15 mouse cellular contexts compared by ENCODE assay signal in genomic region chr13:21414231-21415212, GRCm38 (mm10). TPM values are rescaled to one million over a fixed set of nuclear protein-coding genes. Genes with fewer than 3 reads are reported as not detected.
DNase-seq lines count a peak whose midpoint lies in the region; ATAC-seq and TF ChIP-seq lines count a peak whose summit lies in the region.
"Had no signal": no experiment of that assay in that cellular context is flagged by ENCODE, and none has a peak within 500 bp of the region (broad histone marks: within the 10 kb centered on the region; RNA-seq: fewer than 3 reads in every experiment).

No protein-coding gene starts in this region.

- peak overlapping the region; percentile 59 for H3K27ac ChIP-seq in heart, embryonic 13.5 days (replicated peaks)
- H3K27ac ChIP-seq in liver, embryonic 12.5 days: peak overlapping the region; percentile 97
- peak overlapping the region; percentile 61 for H3K27ac ChIP-seq in stomach, postnatal 0 days (replicated peaks)
- H3K27ac ChIP-seq: embryonic facial prominence, embryonic 15.5 days; hindbrain, embryonic 14.5 days; left cerebral cortex, adult 2 months had no signal

- 43% methylated on average over 14 of the region's 15 CpGs for WGBS in heart, embryonic 13.5 days
- 31% methylated on average over 14 of the region's 15 CpGs for WGBS in liver, embryonic 12.5 days (ENCODE audit: insufficient replicate concordance)
- WGBS in stomach, postnatal 0 days: 43% methylated on average over 15 of the region's 15 CpGs

- no peak for ATAC-seq in heart, embryonic 13.5 days (ENCODE audit: extremely low read depth, insufficient number of reproducible peaks, low FRiP score, low TSS enrichment)
- peak; percentile 81 for ATAC-seq in liver, embryonic 12.5 days
- peak; percentile 81 for ATAC-seq in stomach, postnatal 0 days (ENCODE audit: low FRiP score, low TSS enrichment)

- no peak for TF ChIP-seq EP300 in stomach, postnatal 0 days (optimal IDR thresholded peaks at IDR 0.05)

- peaks cover 22% of the 10 kb centered on the region for H3K4me1 ChIP-seq in heart, embryonic 13.5 days
- peaks cover 66% of the 10 kb centered on the region for H3K4me1 ChIP-seq in liver, embryonic 12.5 days
- no peaks in the 10 kb centered on the region for H3K4me1 ChIP-seq in stomach, postnatal 0 days (replicated peaks; ENCODE audit: control insufficient read depth, insufficient read depth)

- H3K4me2 ChIP-seq in heart, embryonic 13.5 days: peak overlapping the region; percentile 44
- peak overlapping the region; percentile 65 for H3K4me2 ChIP-seq in liver, embryonic 12.5 days
- H3K4me2 ChIP-seq in stomach, postnatal 0 days (replicated peaks; ENCODE audit: low read depth): no peak overlapping the region
- H3K4me2 ChIP-seq: embryonic facial prominence, embryonic 15.5 days; hindbrain, embryonic 14.5 days had no signal

- no peak for DNase-seq in heart, postnatal 4 days
- DNase-seq in urinary bladder, postnatal 25 days (ENCODE audit: low spot score): peak; percentile 32
- DNase-seq in urinary bladder, postnatal 10 days (ENCODE audit: low spot score): no peak
- peak; percentile 68 for DNase-seq in stomach, postnatal 0 days (ENCODE audit: low spot score)
- DNase-seq in gastrocnemius, postnatal 14 days: no peak
- DNase-seq in gastrocnemius, postnatal 25 days: no peak
- DNase-seq: cerebellum, postnatal 14 days; kidney, postnatal 36 days; spleen, adult 18-20 months had no signal

- H3K9me3 ChIP-seq in heart, embryonic 13.5 days: no peaks in the 10 kb centered on the region
- H3K9me3 ChIP-seq in liver, embryonic 12.5 days (replicated peaks): no peaks in the 10 kb centered on the region
- no peaks in the 10 kb centered on the region for H3K9me3 ChIP-seq in stomach, postnatal 0 days (ENCODE audit: control insufficient read depth, low read length)
- H3K9me3 ChIP-seq: embryonic facial prominence, embryonic 15.5 days; megakaryocyte, embryonic 14.5 days had no signal

- no peak overlapping the region for H3K4me3 ChIP-seq in heart, embryonic 13.5 days
- H3K4me3 ChIP-seq in liver, embryonic 12.5 days: peak overlapping the region; percentile 8; the same call in 1 of the 2 replicates
- H3K4me3 ChIP-seq in stomach, postnatal 0 days (ENCODE audit: low read depth, low read length): no peak overlapping the region
- H3K4me3 ChIP-seq: embryonic facial prominence, embryonic 15.5 days; left cerebral cortex, adult 2 months had no signal

- no peak for TF ChIP-seq CTCF in stomach, postnatal 0 days (IDR thresholded peaks at IDR 0.05; ENCODE audit: low read depth)

- no peaks in the 10 kb centered on the region for H3K27me3 ChIP-seq in heart, embryonic 13.5 days (replicated peaks)
- H3K27me3 ChIP-seq in liver, embryonic 12.5 days (replicated peaks): no peaks in the 10 kb centered on the region
- no peaks in the 10 kb centered on the region for H3K27me3 ChIP-seq in stomach, postnatal 0 days (ENCODE audit: control insufficient read depth, insufficient read depth, low read length)
- H3K27me3 ChIP-seq: embryonic facial prominence, embryonic 15.5 days; megakaryocyte, embryonic 14.5 days had no signal

- H3K36me3 ChIP-seq in heart, embryonic 13.5 days: no peaks in the 10 kb centered on the region
- H3K36me3 ChIP-seq in liver, embryonic 12.5 days: no peaks in the 10 kb centered on the region
- no peaks in the 10 kb centered on the region for H3K36me3 ChIP-seq in stomach, postnatal 0 days (ENCODE audit: control insufficient read depth, insufficient read depth, low read length)
- H3K36me3 ChIP-seq: embryonic facial prominence, embryonic 15.5 days had no signal

- intact Hi-C loops in gastrocnemius, postnatal 14 days (cut with DNase I; ENCODE audit: low total_unique reads): loop anchor here (5.0 kb wide), 1 partner anchor 33 kb away; no protein-coding TSS in a partner anchor

- no peak overlapping the region for H3K9ac ChIP-seq in heart, embryonic 13.5 days
- H3K9ac ChIP-seq in liver, embryonic 12.5 days: peak overlapping the region; percentile 65
- no peak overlapping the region for H3K9ac ChIP-seq in stomach, postnatal 0 days (ENCODE audit: low read length)
- H3K9ac ChIP-seq: embryonic facial prominence, embryonic 15.5 days; hindbrain, embryonic 14.5 days had no signal

RNA-seq across cellular contexts. Expression of gene Zkscan3, which starts 12.0 kb away (rescaled TPM):
- polyA plus RNA-seq in heart, embryonic 13.5 days (2015; fragmentation: Nextera tagmentation; extraction: Ambion mirVana): 61.2 and 72.2 TPM in 2 replicates
- total RNA-seq in heart, postnatal 4 days (2021): 10 to 100 TPM; 37.9 to 43.5 TPM
- 34.8 and 36.2 TPM in 2 replicates for polyA plus RNA-seq in liver, embryonic 12.5 days (2016; fragmentation: Nextera tagmentation; extraction: Ambion mirVana)
- polyA plus RNA-seq in stomach, postnatal 0 days (2015; fragmentation: Nextera tagmentation; extraction: Ambion mirVana): 32.9 and 36.4 TPM in 2 replicates
- 10 to 100 TPM; 14.8 TPM for total RNA-seq in gastrocnemius, postnatal 14 days (2021)
- 10 to 100 TPM; 15.9 to 16.8 TPM for total RNA-seq in gastrocnemius, postnatal 25 days (2021)

RNA-seq across cellular contexts. Expression of gene Pgbd1, which starts 26.3 kb away (rescaled TPM):
- 3.1 and 3.2 TPM in 2 replicates for polyA plus RNA-seq in heart, embryonic 13.5 days (2015; fragmentation: Nextera tagmentation; extraction: Ambion mirVana)
- total RNA-seq in heart, postnatal 4 days (2021): under 1 TPM; 0.61 to 0.71 TPM
- 1.6 and 2.1 TPM in 2 replicates for polyA plus RNA-seq in liver, embryonic 12.5 days (2016; fragmentation: Nextera tagmentation; extraction: Ambion mirVana)
- polyA plus RNA-seq in stomach, postnatal 0 days (2015; fragmentation: Nextera tagmentation; extraction: Ambion mirVana): 0.75 and 0.90 TPM in 2 replicates
- total RNA-seq in gastrocnemius, postnatal 14 days (2021): under 1 TPM; 0.20 to 0.27 TPM
- under 1 TPM; 0.15 to 0.27 TPM for total RNA-seq in gastrocnemius, postnatal 25 days (2021)

RNA-seq across cellular contexts. Expression of gene Zscan26, which starts 39.0 kb away (rescaled TPM):
- 28.0 and 29.7 TPM in 2 replicates for polyA plus RNA-seq in heart, embryonic 13.5 days (2015; fragmentation: Nextera tagmentation; extraction: Ambion mirVana)
- total RNA-seq in heart, postnatal 4 days (2021): 10 to 100 TPM; 17.7 to 19.1 TPM
- 9.1 and 10.4 TPM in 2 replicates for polyA plus RNA-seq in liver, embryonic 12.5 days (2016; fragmentation: Nextera tagmentation; extraction: Ambion mirVana)
- 16.5 and 17.3 TPM in 2 replicates for polyA plus RNA-seq in stomach, postnatal 0 days (2015; fragmentation: Nextera tagmentation; extraction: Ambion mirVana)
- total RNA-seq in gastrocnemius, postnatal 14 days (2021): 10 to 100 TPM in 1 of 2 experiments, 1 to 10 TPM in 1; 8.9 to 10.8 TPM
- total RNA-seq in gastrocnemius, postnatal 25 days (2021): 10 to 100 TPM; 10.2 to 10.3 TPM

RNA-seq across cellular contexts. Expression of gene Zscan12, which starts 51.9 kb away (rescaled TPM):
- 7.1 and 7.7 TPM in 2 replicates for polyA plus RNA-seq in heart, embryonic 13.5 days (2015; fragmentation: Nextera tagmentation; extraction: Ambion mirVana)
- 1 to 10 TPM; 6.6 to 7.5 TPM for total RNA-seq in heart, postnatal 4 days (2021)
- 5.5 and 5.8 TPM in 2 replicates for polyA plus RNA-seq in liver, embryonic 12.5 days (2016; fragmentation: Nextera tagmentation; extraction: Ambion mirVana)
- polyA plus RNA-seq in stomach, postnatal 0 days (2015; fragmentation: Nextera tagmentation; extraction: Ambion mirVana): 4.3 and 4.6 TPM in 2 replicates
- 1 to 10 TPM; 5.5 to 5.9 TPM for total RNA-seq in gastrocnemius, postnatal 14 days (2021)
- total RNA-seq in gastrocnemius, postnatal 25 days (2021): 1 to 10 TPM; 4.5 to 5.0 TPM

RNA-seq across cellular contexts. Expression of gene Nkapl, which starts 53.8 kb away (rescaled TPM):
- polyA plus RNA-seq in heart, embryonic 13.5 days (2015; fragmentation: Nextera tagmentation; extraction: Ambion mirVana): 2.0 and 2.1 TPM in 2 replicates
- under 1 TPM; 0.47 to 0.91 TPM for total RNA-seq in heart, postnatal 4 days (2021)
- 0.43 and 0.78 TPM in 2 replicates for polyA plus RNA-seq in liver, embryonic 12.5 days (2016; fragmentation: Nextera tagmentation; extraction: Ambion mirVana)
- polyA plus RNA-seq in stomach, postnatal 0 days (2015; fragmentation: Nextera tagmentation; extraction: Ambion mirVana): 2.4 and 2.7 TPM in 2 replicates
- under 1 TPM in 1 of 2 experiments, not detected in 1; 0.23 TPM for total RNA-seq in gastrocnemius, postnatal 14 days (2021)
- total RNA-seq in gastrocnemius, postnatal 25 days (2021): under 1 TPM in 1 of 2 experiments, not detected in 1; 0.18 TPM

Comparison
In these comparisons a context has a peak if more than half of its experiments do, and no peak if none do; other contexts are left out.
1. DNase-seq: peak in urinary bladder, postnatal 25 days (single experiment) and stomach, postnatal 0 days (single experiment); none in heart, postnatal 4 days (single experiment), urinary bladder, postnatal 10 days (single experiment), gastrocnemius, postnatal 14 days (single experiment) and gastrocnemius, postnatal 25 days (single experiment).
2. Peak in every context shown above with its lines, with median percentiles within 50 percentile points of each other: H3K27ac ChIP-seq.